Mouse (Mus musculus): ENCODE results near the gene Gm8362.
"Not testable (repeated sequence)": the region's sequence is repeated elsewhere in the genome, so short reads cannot be mapped to it uniquely, and the experiment has no call there.

Gm8362 gene

DNA sequence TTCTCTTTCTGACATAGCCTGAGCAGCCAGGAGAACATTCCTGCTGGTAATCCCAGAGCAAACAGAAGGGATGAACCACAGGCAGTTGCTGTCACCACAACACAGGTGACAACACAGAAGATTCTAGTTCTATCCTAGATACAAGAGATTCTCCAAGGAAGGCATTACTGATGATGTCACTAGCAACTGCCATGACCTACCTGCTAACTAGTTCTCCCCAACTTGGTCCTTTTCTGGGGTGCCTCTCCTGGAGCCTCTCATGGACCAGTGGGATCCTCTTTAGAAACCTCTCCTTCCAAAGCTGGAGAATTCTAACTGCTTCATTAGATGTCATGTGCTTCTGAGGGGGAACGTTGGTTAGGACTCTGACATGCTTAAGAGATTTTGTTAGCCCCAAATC lies at the start of gene Gm8362:
TSS of gene Gm8362 (minus strand) at position 101 of the 400 bp plus-strand sequence.
- DNase-seq (ENCODE audit: low read depth, low spot score), result not testable (repeated sequence)

DNA sequence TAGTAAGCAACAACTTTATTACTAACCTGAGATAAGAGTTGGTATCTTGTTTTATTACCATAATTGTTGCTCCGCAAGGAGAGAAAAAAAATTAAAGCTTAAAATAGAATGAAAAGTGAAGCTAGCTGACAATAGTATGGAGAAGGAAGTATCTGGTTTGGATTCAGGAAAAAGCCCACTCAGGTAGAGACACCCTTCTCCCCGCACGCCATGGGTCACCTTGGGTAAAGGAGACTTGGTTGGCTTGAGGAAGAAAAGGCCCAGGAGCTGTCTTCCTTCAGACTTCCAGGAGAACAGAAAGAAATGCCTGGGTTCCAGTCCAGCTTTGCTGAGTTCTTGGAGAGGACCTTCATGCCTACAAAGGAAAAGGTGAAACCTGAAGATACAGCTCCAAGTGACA lies 49.1 kb upstream of the Gm8362 start:
- not testable (repeated sequence) for DNase-seq (ENCODE audit: low read depth, low spot score)

DNA sequence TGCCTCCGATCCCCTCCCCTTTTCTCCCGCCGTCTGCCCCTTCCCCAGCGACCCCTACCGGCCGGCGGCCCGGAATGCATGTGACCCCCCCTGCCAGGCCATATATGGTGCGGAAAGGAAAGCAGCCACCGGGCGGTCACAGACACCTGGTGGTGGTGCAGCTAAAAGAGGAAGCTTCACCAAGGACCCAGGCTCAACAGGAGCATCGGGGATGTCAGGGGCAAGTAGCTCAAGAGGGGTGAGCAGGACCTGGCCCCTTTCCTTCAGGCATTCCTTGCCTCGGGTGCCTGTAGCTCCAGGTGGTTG lies 17.0 kb downstream of the Gm8362 start:
- not testable (repeated sequence) for DNase-seq (ENCODE audit: low read depth, low spot score)

DNA sequence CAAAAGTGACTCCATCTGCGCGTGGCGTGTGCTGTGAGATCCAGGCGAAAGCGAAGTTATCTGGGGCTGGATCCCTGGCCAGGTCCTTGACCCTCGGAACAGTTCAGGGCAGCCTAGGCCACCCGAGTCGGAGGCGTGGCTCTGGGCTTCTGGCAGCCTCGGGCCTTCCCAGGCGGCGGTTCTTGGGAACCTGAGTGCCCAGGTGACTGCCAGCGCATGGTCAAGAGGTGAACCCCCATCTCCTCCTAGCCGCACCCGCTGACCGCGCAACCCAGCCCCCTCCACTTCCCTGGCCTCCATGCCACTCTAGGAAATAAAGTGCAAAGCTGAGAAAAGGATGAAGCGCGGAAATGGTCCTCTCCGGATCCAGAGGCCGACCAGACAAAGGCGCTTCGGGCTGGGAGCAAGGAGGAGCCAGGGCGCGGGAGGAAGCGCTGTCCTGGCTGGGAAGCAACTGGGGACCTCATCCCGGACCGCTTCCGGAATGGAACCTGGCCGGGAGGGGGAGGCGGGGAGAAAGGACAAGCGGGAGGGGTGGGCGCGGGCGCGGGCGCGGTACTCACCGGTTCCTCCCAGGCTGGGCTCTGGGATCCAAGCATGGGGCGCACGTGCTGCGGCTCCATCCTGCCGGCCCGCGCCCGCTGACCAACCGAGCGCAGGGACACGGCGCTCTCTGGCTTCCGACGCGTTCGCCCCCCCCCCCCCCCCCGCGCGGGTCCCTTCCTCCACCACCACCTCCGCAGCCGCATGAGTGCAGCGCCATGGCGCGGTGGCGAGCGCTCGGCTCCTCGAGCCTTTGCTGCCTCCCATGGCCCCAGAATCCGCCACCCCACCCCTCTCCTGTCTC lies 17.6 kb downstream of the Gm8362 start:
- not testable (repeated sequence) for DNase-seq (ENCODE audit: low read depth, low spot score)

GRCm38 (mm10) chr14:6742232-6742631 lies 32.0 kb downstream of the Gm8362 start, which contains the start of gene Gm3636:
Gm3636 (minus strand) TSS chr14:6742332.
- not testable (repeated sequence) for DNase-seq (ENCODE audit: low read depth, low spot score)

DNA sequence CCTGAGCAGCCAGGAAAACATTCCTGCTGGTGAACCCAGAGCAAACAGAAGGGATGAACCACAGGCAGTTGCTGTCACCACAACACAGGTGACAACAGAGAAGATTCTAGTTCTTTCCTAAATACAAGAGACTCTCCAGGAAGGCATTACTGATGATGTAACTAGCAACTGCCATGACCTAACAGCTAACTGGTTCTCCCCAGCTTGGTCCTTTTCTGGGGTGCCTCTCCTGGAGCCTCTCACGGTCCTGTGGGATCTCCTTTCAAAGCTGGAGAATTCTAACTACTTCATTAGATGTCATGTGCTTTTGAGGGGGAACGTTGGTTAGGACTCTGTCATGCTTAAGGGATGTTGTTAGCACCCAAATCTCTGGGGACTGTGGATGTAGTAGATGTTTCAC lies 54.1 kb downstream of the Gm8362 start, which contains the start of gene Gm8050:
TSS of gene Gm8050 (minus strand) at position 101 of the 400 bp plus-strand sequence.
- DNase-seq (ENCODE audit: low read depth, low spot score), result not testable (repeated sequence)

All from c-Kit-negative CD71-positive TER-119-positive erythroid progenitor cells, embryonic 14.5 days (primary cell).